Mouse (Mus musculus) urinary bladder, adult 2 months (tissue): ENCODE results near the gene Rgl2. TPM values are rescaled to one million over a fixed set of nuclear protein-coding genes. Genes with fewer than 3 reads are reported as not detected.
A peak's percentile ranks its signal among the peaks of the same experiment; 100 is the strongest.

Experiments
- DNase-seq: peaks from one replicate; pipeline ENCODE4 v3.0.0; 2022; ENCODE audit warnings: low spot score
- polyA plus RNA-seq: library from polyadenylated mRNA; depleted of rRNA; stranded (reverse); fragments of >200 nt; gene quantifications from 2 replicates; pipeline ENCODE4 v1.2.3, GENCODE M21; 2012

The Rgl2 gene
- polyA plus RNA-seq, 1 experiment, result 164 TPM

GRCm38 (mm10) chr17:33948090-33948904 lies 19.0 kb downstream of the Rgl2 start:
- peak; percentile 22 for DNase-seq

- DNase-seq, result peak; percentile 19
These were observed 19.7 kb downstream of the Rgl2 start for GRCm38 (mm10) chr17:33948905-33949537.

DNA sequence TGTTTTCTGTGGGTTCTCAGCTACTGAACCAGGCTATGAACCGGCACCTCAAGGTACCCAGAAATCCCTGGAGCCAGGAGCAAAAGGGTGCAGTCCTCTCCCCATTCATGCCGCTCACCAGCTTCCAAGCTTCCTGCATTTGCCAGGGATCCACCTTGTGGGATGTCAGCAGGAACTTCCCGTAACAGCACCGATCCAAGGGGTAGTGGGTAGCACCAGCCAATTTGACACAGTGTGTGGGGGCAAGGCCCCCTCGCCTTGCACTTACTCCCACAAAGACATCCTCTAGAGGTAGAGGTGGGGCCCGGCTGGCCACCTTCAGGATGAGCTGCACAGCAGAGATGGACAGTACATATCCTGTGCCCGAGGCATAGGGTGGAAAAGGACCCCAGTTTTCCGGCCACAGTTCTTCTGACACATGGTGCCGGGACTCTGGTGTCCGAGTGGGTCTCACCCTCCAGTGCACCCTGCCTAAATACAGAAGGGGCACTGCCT lies 20.8 kb downstream of the Rgl2 start:
- peak; percentile 23 for DNase-seq

DNA sequence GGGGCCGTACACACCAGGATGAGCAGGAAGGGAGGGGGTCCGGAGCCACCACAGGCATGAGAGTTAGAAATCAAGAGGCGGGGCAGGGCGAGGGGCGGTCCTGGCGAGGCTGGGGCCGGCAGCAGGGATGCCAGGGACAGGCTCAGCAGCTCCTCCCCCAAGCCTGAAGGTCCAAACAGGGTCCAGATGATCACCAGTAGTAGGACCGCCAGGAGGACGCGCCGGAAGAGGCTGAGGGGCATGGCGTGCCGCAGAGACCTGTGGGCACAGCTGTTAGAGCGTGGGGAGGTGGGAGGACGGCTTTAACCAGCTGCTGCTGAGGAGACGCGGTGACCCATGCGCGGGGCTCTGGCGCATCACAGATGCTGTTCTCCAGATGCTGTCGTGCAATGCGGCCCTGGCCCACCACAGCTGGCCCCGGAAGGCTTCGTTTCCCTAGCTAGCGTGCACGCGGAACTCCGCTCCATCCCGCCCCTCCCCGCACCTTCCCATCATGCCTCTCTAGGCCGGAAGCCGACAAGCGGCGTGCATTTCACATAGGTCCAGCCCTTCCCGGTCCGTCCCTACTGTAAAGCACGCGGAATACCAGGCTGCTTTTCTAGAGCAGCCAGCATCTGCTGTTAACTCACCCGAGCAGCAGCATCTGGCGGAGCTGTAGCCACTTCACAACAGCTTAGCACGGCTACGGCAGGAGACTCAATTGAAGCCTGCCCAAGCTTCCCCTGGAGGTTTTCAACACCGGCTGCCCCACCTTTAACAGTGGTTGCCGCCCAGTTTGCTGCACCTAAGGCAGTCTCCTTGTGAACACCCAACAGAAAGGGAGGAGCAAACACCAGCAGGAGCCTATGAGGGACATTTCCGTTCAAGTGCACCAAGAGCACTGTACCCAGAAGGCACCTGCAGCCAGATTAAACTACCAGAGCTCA lies 21.9 kb downstream of the Rgl2 start, which contains the start of gene B3galt4:
TSS of gene B3galt4 (minus strand) at position 468 of the 926 bp plus-strand sequence.
- DNase-seq, result peak; percentile 45

- peak; percentile 20 for DNase-seq
These were observed 22.7 kb downstream of the Rgl2 start for GRCm38 (mm10) chr17:33952015-33952414.

GRCm38 (mm10) chr17:33952879-33953278 lies 23.5 kb downstream of the Rgl2 start:
- no peak for DNase-seq

GRCm38 (mm10) chr17:33953310-33953709 lies 24.0 kb downstream of the Rgl2 start:
- no peak for DNase-seq

DNA sequence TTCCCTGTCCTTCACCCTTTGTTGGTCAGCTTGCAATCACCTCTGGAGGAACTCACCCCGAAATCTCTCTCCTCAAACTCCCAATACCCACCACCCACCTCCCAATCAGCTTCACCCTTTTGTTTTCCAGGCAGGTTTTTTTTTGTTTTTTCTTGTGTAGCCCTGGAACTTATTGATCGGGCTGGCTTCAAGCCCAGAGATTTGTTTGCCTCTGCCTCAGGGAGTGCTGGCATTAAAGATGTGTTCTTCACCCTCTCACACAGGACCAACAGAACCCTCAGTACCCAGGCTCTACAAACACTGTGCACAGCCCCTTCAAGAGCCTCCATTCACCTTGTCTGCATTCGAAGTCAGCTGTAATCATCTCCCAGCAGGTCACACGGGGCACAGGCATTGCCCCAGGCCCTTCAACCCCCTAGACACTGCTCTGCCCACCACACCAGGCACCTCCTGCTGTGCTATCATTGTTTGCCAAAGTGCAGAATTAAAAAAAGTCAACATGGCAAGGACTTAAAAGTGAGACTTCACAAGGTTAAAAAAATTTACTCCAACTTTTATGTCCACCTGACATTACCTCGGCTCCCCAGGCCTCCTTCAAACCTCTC lies 24.7 kb downstream of the Rgl2 start:
- DNase-seq, result no peak

GRCm38 (mm10) chr17:33954646-33955554 lies 25.6 kb downstream of the Rgl2 start:
- DNase-seq, result no peak

DNA sequence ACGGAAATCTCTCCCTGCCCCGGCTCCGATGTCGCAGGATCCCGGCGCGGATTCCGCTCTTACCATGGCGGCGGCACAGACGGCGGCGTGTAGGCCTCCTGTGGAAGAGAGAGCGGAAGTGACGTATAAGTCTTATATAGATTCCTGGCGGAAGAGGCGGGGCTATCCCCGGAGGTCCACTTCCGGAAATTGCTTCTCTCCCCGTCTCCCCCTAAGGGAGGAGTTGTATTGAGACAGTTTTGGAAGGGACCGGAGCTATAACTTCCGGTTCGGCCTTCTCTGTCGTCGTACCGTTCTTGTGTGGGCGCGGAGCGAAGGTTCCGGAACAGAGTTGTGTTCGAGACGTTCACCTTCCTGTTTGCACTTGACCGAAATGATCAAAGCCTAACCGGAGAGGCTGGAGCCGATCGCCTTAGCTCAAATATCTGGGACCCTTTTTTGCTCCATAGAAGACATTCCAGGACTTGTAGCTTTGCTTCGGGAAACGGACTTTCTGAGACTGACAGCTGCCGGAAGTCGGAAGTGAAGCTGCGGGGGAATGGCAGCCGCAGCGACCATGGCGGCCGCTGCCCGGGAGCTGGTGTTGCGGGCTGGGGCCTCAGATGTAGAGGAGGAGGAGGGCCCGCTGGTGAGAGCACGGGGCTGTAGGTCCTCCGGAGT lies 26.3 kb downstream of the Rgl2 start, which contains the start of the genes Vps52 and Rps18:
TSS of gene Vps52 (plus strand) at position 258 of the 660 bp plus-strand sequence.
TSS of gene Rps18 (minus strand) at position 447 of the 660 bp plus-strand sequence.
- DNase-seq, result peak; percentile 85

DNA sequence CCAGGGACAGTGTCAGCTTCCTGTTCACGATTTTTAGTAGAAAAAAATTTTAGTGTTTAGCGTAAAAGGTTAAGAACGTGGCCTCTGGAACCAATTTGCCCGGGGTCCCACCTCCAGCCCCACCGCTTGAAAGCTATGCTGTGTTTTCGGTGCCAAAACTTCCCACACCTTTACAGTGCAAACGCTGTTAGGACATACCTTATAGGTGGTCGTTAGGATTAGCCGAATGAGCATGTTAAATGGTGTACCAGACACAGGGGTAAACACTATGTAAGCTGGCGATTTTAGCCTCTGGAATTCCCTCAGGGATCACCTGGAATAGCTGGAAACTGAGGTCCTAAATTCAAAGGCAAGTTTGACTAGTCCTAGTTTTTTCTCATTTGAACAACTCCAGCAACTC lies 27.0 kb downstream of the Rgl2 start:
- no peak for DNase-seq

DNA sequence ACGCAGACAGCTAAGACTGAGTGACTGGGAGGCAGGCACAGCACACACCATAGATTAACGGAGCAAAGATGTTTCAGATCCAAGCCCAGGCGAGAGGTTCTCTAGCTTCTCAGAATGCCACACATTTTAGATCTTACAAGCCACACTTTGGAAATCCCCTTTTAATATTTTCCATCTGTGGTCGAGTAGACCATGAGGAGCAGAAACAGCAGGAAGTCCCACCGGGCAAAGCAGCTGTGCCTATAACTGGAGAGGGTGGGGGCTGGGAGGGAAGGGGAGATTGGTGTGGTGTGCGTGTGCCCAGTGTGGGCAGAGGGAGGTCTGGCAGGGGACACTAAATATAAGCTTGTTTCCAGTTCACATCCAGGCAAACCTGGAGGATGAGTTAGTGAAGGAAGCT lies 28.1 kb downstream of the Rgl2 start:
- DNase-seq, result no peak

DNA sequence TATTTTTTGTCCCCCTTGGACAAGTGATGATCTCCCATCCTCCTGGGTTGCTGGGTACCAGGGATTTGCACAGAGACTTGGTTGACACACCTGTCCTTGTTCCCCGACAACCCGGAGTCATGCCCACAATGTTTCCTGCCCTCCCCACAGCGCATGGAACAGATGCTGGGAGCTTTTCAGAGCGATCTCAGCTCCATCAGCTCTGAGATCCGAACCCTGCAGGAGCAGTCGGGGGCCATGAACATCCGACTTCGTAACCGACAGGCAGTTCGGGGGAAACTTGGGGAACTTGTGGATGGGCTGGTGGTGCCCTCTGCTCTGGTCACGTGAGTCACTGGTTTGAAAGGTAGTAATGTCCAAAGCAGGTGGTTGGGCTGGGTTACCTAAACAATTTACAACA lies 29.1 kb downstream of the Rgl2 start:
- peak; percentile 18 for DNase-seq

- peak; percentile 21 for DNase-seq
These were observed 29.8 kb downstream of the Rgl2 start for GRCm38 (mm10) chr17:33959135-33959534.

DNA sequence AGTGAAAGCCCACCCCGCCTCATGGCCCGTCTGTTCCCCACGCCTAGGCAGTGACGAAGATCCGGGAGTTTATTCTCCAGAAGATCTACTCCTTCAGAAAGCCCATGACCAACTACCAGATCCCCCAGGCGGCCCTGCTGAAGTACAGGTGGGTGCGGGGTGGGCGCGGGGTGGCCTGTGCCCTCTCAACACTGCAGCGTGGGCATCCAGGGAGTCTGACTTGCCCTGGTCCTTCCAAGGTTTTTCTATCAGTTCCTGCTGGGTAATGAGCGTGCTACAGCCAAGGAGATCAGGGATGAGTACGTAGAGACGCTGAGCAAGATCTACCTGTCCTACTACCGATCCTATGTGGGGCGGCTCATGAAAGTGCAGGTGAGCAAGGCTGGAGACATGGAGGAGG lies 30.6 kb downstream of the Rgl2 start:
- no peak for DNase-seq

DNA sequence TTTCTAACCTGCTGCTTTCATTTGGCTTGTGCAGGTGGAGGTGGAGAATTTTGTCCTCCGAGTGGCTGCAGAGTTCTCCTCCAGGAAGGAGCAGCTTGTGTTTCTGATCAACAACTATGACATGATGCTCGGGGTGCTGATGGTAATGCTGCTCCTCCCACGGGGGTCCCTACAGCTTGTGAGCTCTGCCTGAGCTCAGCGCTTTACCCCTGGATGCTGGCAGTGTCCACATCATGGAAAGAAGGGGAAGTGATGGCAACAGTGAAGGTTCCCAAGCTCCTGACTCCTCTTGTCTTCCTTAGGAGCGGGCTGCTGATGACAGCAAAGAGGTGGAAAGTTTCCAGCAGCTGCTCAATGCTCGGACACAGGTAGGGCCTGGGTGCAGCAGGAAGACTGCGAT lies 33.5 kb downstream of the Rgl2 start:
- DNase-seq, result no peak

DNA sequence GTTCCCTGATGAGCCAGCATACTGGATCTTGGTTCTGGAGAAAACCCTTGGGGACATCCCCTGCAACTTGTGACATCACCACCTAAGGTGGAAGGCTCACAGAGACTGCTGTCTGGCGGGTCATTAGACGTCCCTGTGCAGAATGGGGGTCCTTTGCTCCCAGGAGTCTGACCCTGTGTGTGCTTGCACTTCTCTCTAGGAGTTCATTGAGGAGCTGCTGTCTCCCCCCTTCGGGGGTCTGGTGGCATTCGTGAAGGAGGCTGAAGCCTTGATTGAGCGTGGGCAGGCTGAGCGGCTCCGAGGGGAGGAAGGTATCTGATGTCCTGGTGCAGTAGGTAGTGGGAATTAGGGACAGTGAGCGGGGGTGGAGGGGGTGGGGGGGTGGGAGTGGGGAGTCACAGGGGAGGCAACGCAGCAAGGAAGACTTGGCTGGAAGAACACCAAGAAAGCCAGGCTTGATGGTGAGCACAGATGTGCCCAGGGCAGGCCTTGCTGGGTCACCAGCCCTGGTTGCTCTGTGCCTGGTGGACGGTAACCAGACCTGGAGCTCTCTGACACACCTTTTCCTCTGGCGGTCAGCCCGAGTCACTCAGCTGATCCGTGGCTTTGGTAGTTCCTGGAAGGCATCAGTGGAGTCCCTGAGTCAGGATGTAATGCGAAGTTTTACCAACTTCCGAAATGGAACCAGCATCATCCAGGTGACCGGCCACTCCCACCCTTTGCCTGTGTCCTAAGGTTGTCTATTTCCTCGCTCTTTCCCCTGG lies 35.9 kb downstream of the Rgl2 start:
- no peak for DNase-seq

- no peak for DNase-seq
These were observed 36.7 kb downstream of the Rgl2 start for GRCm38 (mm10) chr17:33965846-33966550.
